Mouse (Mus musculus) subcutaneous adipose tissue, adult 2 months (tissue): ENCODE measurements around the gene Bmp10. TPM values are rescaled to one million over a fixed set of nuclear protein-coding genes. Genes with fewer than 3 reads are reported as not detected.

ENCODE experiments used
- polyA plus RNA-seq: library from polyadenylated mRNA; depleted of rRNA; stranded (reverse); fragments of >200 nt; gene quantifications from 2 replicates; pipeline ENCODE4 v1.2.3, GENCODE M21; 2012; ENCODE audit warnings: low replicate concordance; rRNA removed

The Bmp10 gene
- 0.03 TPM in 1 of 2 replicates, not detected in the other for polyA plus RNA-seq

DNA sequence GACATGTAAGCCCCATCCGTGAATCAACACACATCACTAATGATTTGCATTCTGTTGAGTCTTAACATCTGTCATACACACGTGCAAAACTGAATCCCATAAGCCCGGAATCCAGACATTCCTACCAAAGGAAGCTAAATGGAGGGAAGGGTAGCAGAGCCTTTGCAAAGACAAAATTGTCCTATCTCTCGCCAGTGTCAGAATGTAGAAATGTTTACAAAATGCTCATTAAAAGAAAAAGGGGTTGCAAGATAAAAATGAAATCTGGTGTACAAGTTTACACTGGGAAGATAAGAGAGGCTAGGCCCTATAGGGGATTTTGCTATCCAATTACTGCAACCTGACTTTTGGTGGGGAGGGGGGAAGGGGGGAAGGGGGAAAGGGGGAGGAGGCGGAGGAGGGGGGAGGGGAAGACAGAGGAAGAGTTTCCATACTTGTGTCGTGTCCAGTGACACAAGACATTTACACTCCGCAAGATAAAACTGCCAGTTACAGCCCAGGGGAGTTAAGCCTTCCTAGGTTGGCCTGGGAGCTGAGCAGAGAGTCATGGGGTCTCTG lies at the start of gene Bmp10:
Bmp10 (plus strand) TSS at position 508 of the 558 bp plus-strand sequence.

DNA sequence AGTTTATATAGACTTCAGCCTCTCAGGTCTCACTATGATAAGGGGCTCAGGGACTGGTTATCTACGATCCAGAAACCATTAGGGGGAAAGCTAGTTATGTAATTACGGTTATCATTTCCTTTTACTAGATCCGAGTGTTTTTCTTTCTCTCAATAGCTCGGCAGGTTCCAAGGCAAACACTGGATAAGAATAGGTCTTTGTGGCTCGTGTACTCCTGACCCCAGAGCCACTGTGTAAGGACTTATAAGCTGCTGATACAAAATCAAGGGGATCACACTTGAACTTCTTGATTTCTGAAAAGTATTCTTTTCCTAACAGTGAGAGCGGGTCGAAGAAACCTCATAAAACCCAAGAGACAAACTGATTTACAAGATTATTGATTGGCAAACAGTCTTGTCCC lies 39.9 kb upstream of the Bmp10 start, which contains the start of gene Gkn3:
Gkn3 (minus strand) TSS at position 59 of the 400 bp plus-strand sequence.

Other genes starting within 250 kb of the Bmp10 start
- gene Antxr1, start 93.2 kb upstream of the Bmp10 start, polyA plus RNA-seq = 12.3 and 52.8 TPM in 2 replicates
- 0.24 TPM in 1 of 2 replicates, not detected in the other for gene Gkn1, start 78.1 kb upstream of the Bmp10 start, polyA plus RNA-seq
- gene Gkn2, start 55.6 kb upstream of the Bmp10 start, polyA plus RNA-seq = 0.27 TPM in 1 of 2 replicates, not detected in the other
- 9.4 and 11.7 TPM in 2 replicates for gene Gkn3, start 40.1 kb upstream of the Bmp10 start, polyA plus RNA-seq
- 4.2 and 5.0 TPM in 2 replicates for gene Arhgap25, start 104.3 kb downstream of the Bmp10 start, polyA plus RNA-seq
- gene Prokr1, start 161.7 kb downstream of the Bmp10 start, polyA plus RNA-seq = 0.64 and 4.4 TPM in 2 replicates
- 4.2 and 8.2 TPM in 2 replicates for gene Aplf, start 243.2 kb downstream of the Bmp10 start, polyA plus RNA-seq